Mouse (Mus musculus) T-helper 1 cell (primary cell): ENCODE measurements around the gene Zfp385b.

Experiments
- in situ Hi-C: fragments of 300-600 bp; cut with MboI, MseI; formaldehyde crosslinking; loops from one replicate; pipeline ENCODE4 v1.15.1; 2025; ENCODE audit warnings: high pct_unique_total_duplicates

Gene Zfp385b

GRCm38 (mm10) chr2:77519341-77519740 lies 300.1 kb downstream of the Zfp385b start:
- in situ Hi-C loops: no loop called here

GRCm38 (mm10) chr2:77518693-77519092 lies 300.7 kb downstream of the Zfp385b start:
- in situ Hi-C loops: no loop called here

DNA sequence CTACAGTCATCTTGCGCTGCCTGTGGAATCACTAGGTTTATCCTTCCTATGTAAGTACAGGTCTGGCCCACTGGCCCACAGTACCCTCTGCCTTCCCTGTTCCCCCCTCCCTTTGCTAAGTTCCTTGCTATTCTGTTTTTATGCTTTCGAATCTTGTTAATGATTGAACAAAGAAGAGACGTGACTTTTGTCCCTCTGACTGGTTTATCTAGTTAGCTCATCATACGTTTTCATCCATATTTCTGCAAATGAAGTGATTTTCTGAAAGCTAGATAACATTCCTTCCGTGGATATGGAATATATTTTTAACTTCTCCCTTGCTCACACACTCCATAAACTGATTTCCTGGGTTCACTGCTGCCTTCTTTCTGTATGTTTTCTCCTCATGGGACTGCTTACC lies 302.8 kb downstream of the Zfp385b start:
- in situ Hi-C loops: no loop called here

DNA sequence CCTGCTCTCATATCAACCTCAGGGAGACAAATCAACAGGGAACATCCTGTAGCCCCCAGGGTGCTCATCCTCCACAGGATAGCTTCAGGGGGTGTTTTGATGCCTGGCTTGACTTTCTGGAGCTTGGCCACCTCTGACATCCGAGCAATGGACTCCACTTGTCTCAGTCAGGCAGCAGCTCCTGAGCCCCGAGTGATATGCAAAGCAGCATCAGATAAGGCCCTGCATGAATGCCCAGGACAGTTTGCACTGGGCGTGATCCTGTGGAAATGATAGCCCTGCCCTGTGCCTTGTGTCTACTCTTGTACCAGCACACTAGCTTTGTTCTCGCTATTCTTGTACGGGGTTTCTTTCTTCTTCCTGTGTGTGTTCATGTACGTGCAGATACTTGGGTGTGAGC lies 303.8 kb downstream of the Zfp385b start:
- in situ Hi-C loops: no loop called here

GRCm38 (mm10) chr2:77515011-77515410 lies 304.4 kb downstream of the Zfp385b start:
- in situ Hi-C loops: no loop called here

GRCm38 (mm10) chr2:77514476-77514875 lies 305.0 kb downstream of the Zfp385b start:
- in situ Hi-C loops: no loop called here

GRCm38 (mm10) chr2:77508731-77509130 lies 310.7 kb downstream of the Zfp385b start:
- in situ Hi-C loops: no loop called here

GRCm38 (mm10) chr2:77506308-77506707 lies 313.1 kb downstream of the Zfp385b start:
- in situ Hi-C loops: no loop called here

DNA sequence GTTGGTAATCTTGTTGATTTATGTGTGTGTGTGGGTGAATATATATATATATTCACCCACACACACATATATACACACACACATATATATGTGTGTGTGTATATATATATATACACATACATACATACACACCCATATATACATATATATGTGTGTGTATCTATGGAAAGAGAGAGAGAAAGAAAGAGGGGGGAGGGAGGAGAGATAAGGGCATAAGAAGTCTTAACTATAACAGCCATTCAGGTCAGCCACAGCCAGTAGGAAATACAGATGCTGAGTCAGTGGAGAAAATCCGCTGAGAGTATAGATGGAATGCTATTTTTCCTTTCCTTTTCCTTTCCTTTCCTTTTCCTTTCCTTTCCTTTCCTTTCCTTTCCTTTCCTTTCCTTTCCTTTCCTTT lies 313.8 kb downstream of the Zfp385b start:
- in situ Hi-C loops: no loop called here

DNA sequence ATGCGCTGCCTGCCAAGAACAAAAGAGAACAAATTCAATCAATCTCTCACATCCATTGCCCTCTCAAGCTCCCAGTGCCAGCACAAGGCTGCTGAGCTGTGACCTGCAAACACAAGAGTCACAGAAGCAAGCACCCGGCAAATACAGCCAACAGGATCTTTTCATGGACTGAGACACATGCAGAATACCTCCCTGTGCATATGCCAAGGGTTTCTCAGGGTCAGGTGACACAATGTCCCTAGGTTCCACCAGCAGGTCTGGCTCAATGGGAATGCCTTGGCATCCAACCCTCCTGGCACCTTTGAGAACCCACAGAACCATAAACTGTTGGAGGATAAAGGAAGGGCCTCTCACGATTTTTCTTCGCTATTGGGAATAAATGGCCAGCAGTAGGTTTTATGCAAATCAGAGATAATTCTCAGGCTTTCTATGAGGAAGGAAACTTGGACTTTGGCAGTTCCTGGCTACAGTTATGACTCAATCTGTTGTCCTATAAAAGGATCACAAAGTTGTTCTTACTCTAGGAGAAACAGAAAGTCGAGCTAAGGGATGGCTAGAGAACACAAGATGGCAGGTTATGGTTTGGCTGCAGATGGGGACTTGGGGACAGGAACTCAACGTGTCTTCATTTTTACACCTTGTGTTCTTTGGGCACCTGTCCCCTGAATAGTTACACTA lies 315.6 kb downstream of the Zfp385b start:
- in situ Hi-C loops: no loop called here

DNA sequence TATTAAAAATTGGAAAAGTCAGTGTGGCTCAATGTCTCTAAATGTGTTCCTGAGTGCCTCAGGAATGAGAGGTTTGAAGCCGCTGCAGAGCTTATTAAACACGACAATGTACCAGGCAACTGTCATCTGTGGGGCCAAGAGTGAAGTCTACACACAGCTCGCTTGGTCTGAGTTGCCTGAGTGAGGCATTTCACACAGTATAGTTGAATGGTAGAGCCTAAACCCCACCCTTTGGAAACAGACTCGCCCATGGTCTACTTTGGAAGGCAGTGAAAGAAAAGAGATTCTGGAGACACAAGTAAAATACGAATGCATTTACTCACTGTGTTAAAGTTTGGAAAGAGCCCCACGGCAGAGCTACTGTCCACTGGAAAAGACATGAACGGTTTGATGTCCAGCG lies 316.2 kb downstream of the Zfp385b start:
- in situ Hi-C loops: no loop called here

DNA sequence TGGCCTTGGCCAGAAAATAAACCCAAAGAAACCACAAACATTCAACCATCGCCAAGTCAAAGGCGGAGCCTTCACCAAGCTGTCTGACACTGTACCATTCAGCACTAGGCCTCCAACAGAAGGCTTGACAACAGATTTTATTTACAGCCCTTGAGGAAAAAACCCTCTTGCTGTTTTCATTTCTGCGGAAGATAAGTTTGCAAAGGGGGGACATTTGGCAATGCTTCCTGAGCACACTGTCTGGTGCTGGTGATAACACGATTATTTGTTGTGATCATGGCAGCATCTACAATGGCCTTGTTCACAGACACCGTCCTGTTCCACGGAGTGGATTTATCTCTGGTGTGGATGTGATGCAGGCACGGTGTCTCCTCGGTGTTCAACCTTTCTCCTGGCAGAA lies 317.0 kb downstream of the Zfp385b start:
- in situ Hi-C loops: no loop called here

DNA sequence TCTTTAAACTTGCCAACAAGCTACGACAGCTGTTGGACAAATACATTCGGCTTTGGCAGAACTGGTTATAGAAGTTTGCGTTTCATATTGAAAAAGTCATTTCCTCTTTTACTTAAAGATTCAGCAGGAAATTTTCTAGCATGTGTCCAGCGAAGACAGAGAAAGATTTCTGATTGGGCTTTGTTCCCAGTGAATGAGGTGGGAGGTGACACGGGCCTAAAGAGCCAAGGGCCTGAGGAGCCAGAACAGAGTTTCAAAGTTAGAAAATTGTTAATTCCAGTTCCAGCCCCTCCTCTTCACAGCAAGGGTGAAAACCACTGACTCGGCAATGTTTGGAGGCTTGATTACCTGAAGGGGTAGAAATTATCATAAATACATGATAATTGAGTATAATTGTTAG lies 319.0 kb downstream of the Zfp385b start:
- in situ Hi-C loops: no loop called here

GRCm38 (mm10) chr2:77498379-77498778 lies 321.1 kb downstream of the Zfp385b start:
- in situ Hi-C loops: no loop called here

- in situ Hi-C loops: no loop called here
Measured at GRCm38 (mm10) chr2:77497942-77498341, 321.5 kb downstream of the Zfp385b start.

GRCm38 (mm10) chr2:77496071-77496470 lies 323.4 kb downstream of the Zfp385b start:
- in situ Hi-C loops: no loop called here

DNA sequence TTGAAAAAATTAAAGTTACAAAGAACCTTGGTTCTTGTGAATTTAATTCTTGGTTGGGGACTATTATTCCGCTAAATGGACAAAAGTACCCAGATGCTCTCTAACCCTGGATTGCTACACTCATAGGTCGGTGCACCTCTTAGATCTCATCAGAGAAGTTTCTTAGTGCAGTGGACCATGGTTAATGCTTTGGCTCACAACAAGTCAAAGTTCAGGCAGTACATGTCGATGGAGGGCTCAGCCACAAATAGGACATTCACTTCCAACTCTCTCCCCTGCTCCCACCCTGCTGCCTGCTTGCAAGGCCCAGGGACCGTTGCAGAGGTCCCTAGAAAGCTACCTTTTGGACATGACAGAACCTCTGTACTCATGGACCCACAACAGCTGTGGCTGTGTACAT lies 324.1 kb downstream of the Zfp385b start:
- in situ Hi-C loops: no loop called here

DNA sequence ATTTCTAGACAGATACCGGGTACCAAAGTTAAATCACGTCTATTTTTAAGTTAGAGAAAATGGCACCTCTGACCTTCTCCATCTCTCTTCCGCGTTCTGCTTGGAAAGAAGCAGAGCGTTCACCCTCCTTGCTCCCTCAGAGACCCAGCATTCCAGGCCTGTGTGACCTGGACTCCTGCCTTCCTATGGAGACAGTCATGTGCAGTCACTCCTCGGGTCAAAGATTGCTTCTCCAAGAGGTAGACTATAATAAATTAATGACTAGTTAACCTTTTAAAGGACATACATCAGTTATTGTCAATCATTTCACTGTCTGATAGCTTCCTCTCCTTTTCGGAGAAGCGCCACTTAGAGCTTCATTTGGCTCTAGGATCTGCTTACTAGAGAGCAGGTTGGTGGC lies 325.7 kb downstream of the Zfp385b start:
- in situ Hi-C loops: no loop called here

DNA sequence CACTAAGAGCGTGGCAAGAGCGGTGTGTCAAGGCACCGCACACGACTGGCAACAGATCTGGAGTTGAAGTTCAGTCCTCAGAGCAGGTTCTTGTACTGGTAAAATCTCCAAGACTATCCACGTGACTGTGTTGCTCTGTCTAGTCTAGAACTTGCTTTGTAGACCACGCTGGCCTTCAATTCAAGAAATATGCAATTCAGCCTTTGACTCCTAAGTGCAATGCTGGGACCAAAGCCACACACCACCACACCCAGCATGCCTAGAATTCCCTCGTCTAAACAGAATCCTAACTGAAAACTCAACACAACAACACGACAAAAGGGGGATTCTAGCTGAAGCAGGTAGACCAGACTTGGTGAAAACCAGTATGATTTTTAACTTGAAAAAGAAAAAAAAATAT lies 332.3 kb downstream of the Zfp385b start:
- in situ Hi-C loops: no loop called here

- in situ Hi-C loops: no loop called here
Measured at GRCm38 (mm10) chr2:77481274-77481673, 338.2 kb downstream of the Zfp385b start.

DNA sequence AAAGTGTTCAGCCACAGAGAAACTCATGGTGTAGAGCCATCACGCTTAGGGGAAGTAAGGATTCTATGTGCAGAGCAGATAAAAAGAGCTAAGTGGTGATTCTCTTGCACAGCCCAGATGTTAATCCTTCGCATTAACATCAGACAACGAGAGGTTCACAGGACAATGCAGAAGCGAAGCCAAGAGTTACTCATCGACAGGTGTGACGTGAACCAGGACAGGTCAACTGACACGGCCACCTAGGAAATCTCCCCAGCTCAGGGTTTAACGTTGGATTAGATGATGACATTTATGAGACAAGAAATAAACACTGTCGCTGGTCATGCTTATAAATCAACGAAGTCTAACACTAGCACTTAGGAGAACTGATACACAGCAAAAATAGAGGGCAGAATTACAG lies 341.9 kb downstream of the Zfp385b start:
- in situ Hi-C loops: no loop called here

- in situ Hi-C loops: no loop called here
Measured at GRCm38 (mm10) chr2:77476444-77476843, 343.0 kb downstream of the Zfp385b start.

GRCm38 (mm10) chr2:77472254-77472837 lies 347.1 kb downstream of the Zfp385b start:
- in situ Hi-C loops: no loop called here

- in situ Hi-C loops: no loop called here
Measured at GRCm38 (mm10) chr2:77470716-77471115, 348.7 kb downstream of the Zfp385b start.
